Mouse (Mus musculus): ENCODE data around the gene Slc6a21.

DNA sequence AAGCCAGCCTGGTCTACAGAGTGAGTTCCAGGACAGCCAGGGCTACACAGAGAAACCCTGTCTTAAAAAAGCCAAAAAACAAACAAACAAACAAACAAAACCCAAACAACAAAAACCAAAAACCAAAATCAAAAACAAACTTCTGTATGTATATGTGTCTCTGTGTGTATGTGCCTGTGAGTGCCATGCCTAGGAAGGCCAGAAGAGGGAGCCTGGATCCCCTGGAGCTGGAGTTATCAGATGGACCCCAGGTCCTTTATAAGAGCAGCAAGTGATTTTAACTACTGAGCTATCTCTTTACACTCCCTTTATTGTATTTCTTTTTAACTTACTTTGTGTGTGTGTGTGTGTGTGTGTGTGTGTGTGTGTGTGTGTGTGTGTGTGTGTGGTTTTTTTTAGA, 48.5 kb downstream of the Slc6a21 start:
- TF ChIP-seq POLR2A (IDR thresholded peaks at IDR 0.05; ENCODE audit: insufficient read length, low read depth) (no peak), MYOG (IDR thresholded peaks at IDR 0.05; ENCODE audit: control insufficient read depth in 1 of 3, insufficient read depth in 1 of 3, insufficient read length in 2 of 3, low read depth in 2 of 3) (no peak), POLR2AphosphoS2 (IDR thresholded peaks at IDR 0.05; ENCODE audit: insufficient read length, low read depth) (no peak), TCF12 (IDR thresholded peaks at IDR 0.05; ENCODE audit: insufficient read depth, poor library complexity, severe bottlenecking) (no peak), MAX (IDR thresholded peaks at IDR 0.05; ENCODE audit: low read depth) (no peak), USF1 (IDR thresholded peaks at IDR 0.05; ENCODE audit: low read depth) (no peak), CEBPB (IDR thresholded peaks at IDR 0.05; ENCODE audit: insufficient read depth, poor library complexity, severe bottlenecking) (no peak)
